22 mouse cellular contexts compared by ENCODE assay signal in the genomic region with DNA sequence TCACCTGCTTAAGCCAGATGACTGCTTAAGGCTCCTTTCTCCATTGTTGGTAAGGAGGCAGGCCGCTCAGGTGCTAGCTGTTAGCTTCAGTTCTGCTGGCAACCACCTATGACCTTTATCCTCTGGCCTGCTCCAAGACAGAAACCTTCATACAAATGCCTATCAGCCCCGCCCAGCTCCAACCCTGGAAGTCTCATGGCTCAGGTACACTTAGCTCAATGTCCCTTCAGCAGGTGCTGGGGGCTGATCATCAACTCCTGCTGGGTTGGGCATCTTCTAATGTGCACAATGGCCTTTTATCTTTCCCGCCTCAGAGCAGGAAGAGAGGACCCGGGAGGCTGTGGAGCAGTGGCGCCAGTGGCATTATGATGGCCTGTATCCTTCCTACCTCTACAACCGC. TPM values are rescaled to one million over a fixed set of nuclear protein-coding genes. Genes with fewer than 3 reads are reported as not detected.
DNase-seq lines count a peak whose midpoint lies in the region; ATAC-seq and TF ChIP-seq lines count a peak whose summit lies in the region.
"Had no signal": no experiment of that assay in that cellular context is flagged by ENCODE, and none has a peak within 500 bp of the region (broad histone marks: within the 10 kb centered on the region; RNA-seq: fewer than 3 reads in every experiment).

No protein-coding gene starts in this region.

- no peak for TF ChIP-seq CTCF in ES-Bruce4 (IDR thresholded peaks at IDR 0.05; ENCODE audit: low read depth, low read length)
- no peak for TF ChIP-seq CTCF in small intestine, adult 2 months (IDR thresholded peaks at IDR 0.05; ENCODE audit: extremely low read depth, insufficient read length, insufficient replicate concordance, low read depth, low read length)
- no peak for TF ChIP-seq CTCF in layer of hippocampus, adult 2 months (conservative IDR thresholded peaks at IDR 0.05)

- no peak overlapping the region for H3K9ac ChIP-seq in ES-Bruce4 (ENCODE audit: low read depth, poor library complexity, severe bottlenecking)
- no peak overlapping the region for H3K9ac ChIP-seq in intestine, embryonic 14.5 days (ENCODE audit: low read length)
- H3K9ac ChIP-seq: forebrain, embryonic 13.5 days; forebrain, postnatal 0 days; heart, embryonic 12.5 days; hindbrain, embryonic 14.5 days had no signal

- no peak for DNase-seq in intestine, embryonic 14.5 days (ENCODE audit: low spot score)
- no peak for DNase-seq in right cerebral cortex, postnatal 25 days
- DNase-seq in right cerebral cortex, adult 2 months (ENCODE audit: low spot score in 2 of 2), result no peak
- no peak for DNase-seq in kidney, adult 11 months
- DNase-seq in layer of hippocampus, adult 2 months (ENCODE audit: low spot score in 2 of 2), result no peak
- DNase-seq: adrenal gland, adult 2 months; adrenal gland, postnatal 25 days; cerebellum, adult 2 months; cerebellum, postnatal 10 days; forebrain, postnatal 0 days; gastrocnemius, postnatal 25 days had no signal

- peak; percentile 59; the same call in 1 of the 2 replicates for ATAC-seq in intestine, embryonic 14.5 days (replicated peaks; ENCODE audit: low FRiP score, low TSS enrichment, low read depth)
- ATAC-seq: activated CD4-positive, CD25-positive, alpha-beta regulatory T cell, adult 4 months; forebrain, embryonic 13.5 days; forebrain, postnatal 0 days had no signal

- no peak overlapping the region for H3K4me3 ChIP-seq in ES-Bruce4 (ENCODE audit: low read depth, low read length)
- H3K4me3 ChIP-seq in intestine, embryonic 14.5 days (ENCODE audit: low read depth, low read length), result no peak overlapping the region
- no peak overlapping the region for H3K4me3 ChIP-seq in small intestine, adult 2 months (ENCODE audit: low read depth, low read length)
- no peak overlapping the region for H3K4me3 ChIP-seq in layer of hippocampus, adult 2 months
- H3K4me3 ChIP-seq: embryonic facial prominence, embryonic 10.5 days; forebrain, embryonic 13.5 days; heart, embryonic 12.5 days; hindbrain, embryonic 10.5 days had no signal

- H3K27ac ChIP-seq in ES-Bruce4 (ENCODE audit: insufficient read depth, low read length), result no peak overlapping the region
- no peak overlapping the region for H3K27ac ChIP-seq in intestine, embryonic 14.5 days (ENCODE audit: low read depth)
- H3K27ac ChIP-seq in small intestine, adult 2 months (ENCODE audit: insufficient read depth, low read depth, low read length), result peak overlapping the region; percentile 77
- no peak overlapping the region for H3K27ac ChIP-seq in layer of hippocampus, adult 2 months
- H3K27ac ChIP-seq: forebrain, embryonic 13.5 days; hindbrain, embryonic 10.5 days; hindbrain, embryonic 14.5 days had no signal

- TF ChIP-seq POLR2A in ES-Bruce4 (IDR thresholded peaks at IDR 0.05; ENCODE audit: insufficient read depth, low read length), result no peak
- peak; percentile 14; the same call in 1 of the 2 replicates for TF ChIP-seq POLR2A in small intestine, adult 2 months (IDR thresholded peaks at IDR 0.05; ENCODE audit: low read depth, low read length)

- 73% methylated on average over 6 of the region's 6 CpGs for WGBS in intestine, embryonic 14.5 days
- 30% methylated on average over 6 of the region's 6 CpGs for WGBS in small intestine, adult 2 months

- H3K36me3 ChIP-seq in ES-Bruce4 (ENCODE audit: control insufficient read depth, insufficient read depth, low read length, poor library complexity, severe bottlenecking), result peaks cover 2% of the 10 kb centered on the region
- H3K36me3 ChIP-seq in intestine, embryonic 14.5 days (ENCODE audit: control insufficient read depth, insufficient read depth, low read length), result peaks cover 3% of the 10 kb centered on the region; the same call in 1 of the 2 replicates
- H3K36me3 ChIP-seq in small intestine, adult 2 months (ENCODE audit: control insufficient read depth, insufficient read depth, low read length), result no peaks in the 10 kb centered on the region
- H3K36me3 ChIP-seq: heart, embryonic 12.5 days had no signal

- no peak overlapping the region for H3K4me2 ChIP-seq in intestine, embryonic 14.5 days (ENCODE audit: low read length)
- H3K4me2 ChIP-seq: forebrain, embryonic 13.5 days; heart, embryonic 12.5 days; hindbrain, embryonic 14.5 days had no signal

- 0 out of 2 replicates have a peak, but pooled peaks have one; percentile 5 for TF ChIP-seq EP300 in ES-Bruce4 (IDR thresholded peaks at IDR 0.05; ENCODE audit: insufficient read depth, low read depth, low read length)

- H3K9me3 ChIP-seq in ES-Bruce4 (replicated peaks; ENCODE audit: control insufficient read depth, insufficient read depth, low read length, poor library complexity, severe bottlenecking), result no peaks in the 10 kb centered on the region
- no peaks in the 10 kb centered on the region for H3K9me3 ChIP-seq in intestine, embryonic 14.5 days (ENCODE audit: control insufficient read depth, low read length)
- H3K9me3 ChIP-seq: embryonic facial prominence, embryonic 10.5 days; forebrain, embryonic 13.5 days; G1E; heart, embryonic 12.5 days; hindbrain, embryonic 10.5 days had no signal

- H3K4me1 ChIP-seq in ES-Bruce4 (ENCODE audit: control insufficient read depth, insufficient read depth, low read length), result peaks cover 5% of the 10 kb centered on the region
- H3K4me1 ChIP-seq in intestine, embryonic 14.5 days (replicated peaks; ENCODE audit: control insufficient read depth, insufficient read depth, low read length), result no peaks in the 10 kb centered on the region
- H3K4me1 ChIP-seq in small intestine, adult 2 months (ENCODE audit: control insufficient read depth, insufficient read depth, insufficient read length, low read length), result peaks cover 15% of the 10 kb centered on the region
- H3K4me1 ChIP-seq: forebrain, embryonic 13.5 days; heart, embryonic 12.5 days; hindbrain, embryonic 10.5 days had no signal

- H3K27me3 ChIP-seq in ES-Bruce4 (ENCODE audit: control insufficient read depth, insufficient read depth, low read length, poor library complexity, severe bottlenecking), result no peaks in the 10 kb centered on the region
- no peaks in the 10 kb centered on the region for H3K27me3 ChIP-seq in intestine, embryonic 14.5 days (replicated peaks; ENCODE audit: control insufficient read depth, insufficient read depth, low read length)
- H3K27me3 ChIP-seq in small intestine, adult 2 months (ENCODE audit: control insufficient read depth, insufficient read depth, low read length), result no peaks in the 10 kb centered on the region
- H3K27me3 ChIP-seq: forebrain, embryonic 13.5 days; heart, embryonic 12.5 days had no signal

RNA-seq across cellular contexts. Expression of gene Ucma, which starts 9.1 kb away (rescaled TPM):
- polyA plus RNA-seq in ES-Bruce4 (2011; ENCODE audit: insufficient read depth, insufficient read length, low read depth, missing spikeins), result 1.2 TPM in 1 of 2 replicates, not detected in the other
- polyA plus RNA-seq in intestine, embryonic 14.5 days (2014; fragmentation: Nextera tagmentation; extraction: Ambion mirVana), result not detected in 2 replicates
- polyA plus RNA-seq in small intestine, adult 2 months (2012; rRNA removed), result not detected in 2 replicates
- 1 to 10 TPM; 1.8 to 4.0 TPM for total RNA-seq in layer of hippocampus, adult 2 months (2021)
- total RNA-seq: adrenal gland, adult 2 months; adrenal gland, postnatal 25 days; forebrain, postnatal 0 days; G1E; gastrocnemius, postnatal 25 days; granulocyte monocyte progenitor cell, adult 5-6 weeks; heart, adult 8-10 months had no signal
- polyA plus RNA-seq: activated CD4-positive, CD25-positive, alpha-beta regulatory T cell, adult 4 months; adrenal gland, adult 2 months; G1E; heart, embryonic 12.5 days; hindbrain, embryonic 10.5 days had no signal

RNA-seq across cellular contexts. Expression of gene Mcm10, which starts 27.6 kb away (rescaled TPM):
- 91.6 and 92.8 TPM in 2 replicates for polyA plus RNA-seq in ES-Bruce4 (2011; ENCODE audit: insufficient read depth, insufficient read length, low read depth, missing spikeins)
- 44.8 and 51.5 TPM in 2 replicates for polyA plus RNA-seq in intestine, embryonic 14.5 days (2014; fragmentation: Nextera tagmentation; extraction: Ambion mirVana)
- 3.3 and 9.1 TPM in 2 replicates for polyA plus RNA-seq in small intestine, adult 2 months (2012; rRNA removed)
- total RNA-seq in layer of hippocampus, adult 2 months (2021), result 1 to 10 TPM; 1.1 to 2.0 TPM
